Mouse (Mus musculus): ENCODE measurements around the gene Fam71e1.

DNA sequence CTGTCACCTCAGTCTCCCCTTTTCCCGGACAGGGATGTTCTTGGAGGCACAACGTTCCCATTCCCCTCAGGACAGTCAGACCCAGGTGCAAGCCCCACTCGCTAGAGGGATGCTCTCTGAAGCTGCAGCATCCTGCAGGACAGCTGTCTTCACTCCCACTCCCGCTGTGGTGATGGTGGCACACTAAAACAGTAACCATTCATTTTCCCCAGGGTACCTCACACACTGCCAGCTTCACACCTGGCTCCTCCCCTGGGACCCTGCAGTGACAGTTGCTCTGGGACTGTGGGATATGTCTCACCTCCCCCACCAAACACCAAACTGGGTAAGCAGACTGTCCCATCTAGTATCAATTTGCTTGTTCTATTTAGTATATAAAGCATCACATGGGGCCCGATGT lies 51.3 kb downstream of the Fam71e1 start:
- TF ChIP-seq CTCF (IDR thresholded peaks at IDR 0.05; ENCODE audit: borderline replicate concordance, control insufficient read depth, extremely low read depth, insufficient read depth, low read length, poor library complexity) (no peak), POLR2A (IDR thresholded peaks at IDR 0.05; ENCODE audit: control insufficient read depth, extremely low read depth, insufficient read depth, low read length, poor library complexity) (no peak)
